Mouse (Mus musculus) embryonic fibroblast, embryonic 13.5 days (primary cell): ENCODE results near the gene Spata3.

Experiments
- CTCF ChIP-seq: IDR thresholded peaks from 2 replicates; pipeline ENCODE4 v1.5.1; 2011; ENCODE audit warnings: mild to moderate bottlenecking, control low read depth, low read length, moderate library complexity, borderline replicate concordance; ENCODE audit not compliant: insufficient read depth
- POLR2A ChIP-seq: IDR thresholded peaks from 2 replicates; pipeline ENCODE4 v1.6.1; 2011; ENCODE audit warnings: low read depth, mild to moderate bottlenecking, control low read depth, low read length, moderate library complexity

DNA sequence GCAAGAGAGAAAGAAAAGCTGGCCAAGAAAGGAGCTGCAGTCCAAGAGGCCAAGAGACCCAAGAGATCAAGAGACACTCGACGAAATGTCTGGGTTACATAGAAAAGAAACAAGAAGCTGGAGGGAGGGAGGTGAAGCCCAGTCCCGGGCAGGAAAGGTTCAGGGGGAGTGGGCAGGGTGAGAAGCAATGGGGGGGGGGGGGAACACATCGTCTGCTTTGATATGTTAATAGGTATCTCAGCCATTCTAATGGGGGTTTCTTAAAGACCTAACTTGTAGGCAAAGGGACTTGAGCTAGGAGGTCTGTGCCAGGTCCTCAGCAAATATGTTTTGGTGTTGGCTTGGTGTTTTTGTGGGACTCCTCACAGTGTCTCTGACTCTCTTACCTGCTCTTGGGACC is 23.1 kb upstream of the Spata3 start:
- TF ChIP-seq CTCF = no peak
- no peak for TF ChIP-seq POLR2A
